Mouse (Mus musculus): Measurements from ENCODE around the gene Grm6.
A peak's percentile ranks its signal among the peaks of the same experiment; 100 is the strongest.

Grm6 gene

GRCm38 (mm10) chr11:50850177-50850735 lies at the start of gene Grm6:
TSS of gene Grm6 (plus strand) at chr11:50850685.
- no peak for DNase-seq (ENCODE audit: low spot score in 2 of 2)

GRCm38 (mm10) chr11:50814233-50814632 lies 36.3 kb upstream of the Grm6 start:
- no peak for DNase-seq (ENCODE audit: low spot score in 2 of 2)

DNA sequence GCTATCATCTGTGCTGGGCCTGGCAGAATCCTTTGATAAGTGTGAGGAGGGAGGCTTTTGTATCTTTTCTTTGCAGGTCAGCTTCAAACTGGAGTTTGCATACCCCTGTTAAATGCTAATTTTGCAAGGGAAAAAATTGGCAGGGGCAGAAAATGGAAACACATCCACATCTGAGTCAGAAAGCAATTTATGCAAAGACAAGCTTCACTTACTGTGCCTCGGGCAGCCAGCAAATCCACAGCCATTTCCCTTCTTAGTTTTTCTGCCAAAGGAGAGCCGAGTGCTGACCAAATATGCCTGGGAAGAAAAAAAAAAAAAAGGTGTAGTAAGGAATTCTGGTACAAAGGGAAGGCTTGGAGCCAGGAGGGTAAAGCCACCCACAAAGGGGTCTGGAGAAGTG lies 24.3 kb upstream of the Grm6 start:
- no peak for DNase-seq (ENCODE audit: low spot score in 2 of 2)

DNA sequence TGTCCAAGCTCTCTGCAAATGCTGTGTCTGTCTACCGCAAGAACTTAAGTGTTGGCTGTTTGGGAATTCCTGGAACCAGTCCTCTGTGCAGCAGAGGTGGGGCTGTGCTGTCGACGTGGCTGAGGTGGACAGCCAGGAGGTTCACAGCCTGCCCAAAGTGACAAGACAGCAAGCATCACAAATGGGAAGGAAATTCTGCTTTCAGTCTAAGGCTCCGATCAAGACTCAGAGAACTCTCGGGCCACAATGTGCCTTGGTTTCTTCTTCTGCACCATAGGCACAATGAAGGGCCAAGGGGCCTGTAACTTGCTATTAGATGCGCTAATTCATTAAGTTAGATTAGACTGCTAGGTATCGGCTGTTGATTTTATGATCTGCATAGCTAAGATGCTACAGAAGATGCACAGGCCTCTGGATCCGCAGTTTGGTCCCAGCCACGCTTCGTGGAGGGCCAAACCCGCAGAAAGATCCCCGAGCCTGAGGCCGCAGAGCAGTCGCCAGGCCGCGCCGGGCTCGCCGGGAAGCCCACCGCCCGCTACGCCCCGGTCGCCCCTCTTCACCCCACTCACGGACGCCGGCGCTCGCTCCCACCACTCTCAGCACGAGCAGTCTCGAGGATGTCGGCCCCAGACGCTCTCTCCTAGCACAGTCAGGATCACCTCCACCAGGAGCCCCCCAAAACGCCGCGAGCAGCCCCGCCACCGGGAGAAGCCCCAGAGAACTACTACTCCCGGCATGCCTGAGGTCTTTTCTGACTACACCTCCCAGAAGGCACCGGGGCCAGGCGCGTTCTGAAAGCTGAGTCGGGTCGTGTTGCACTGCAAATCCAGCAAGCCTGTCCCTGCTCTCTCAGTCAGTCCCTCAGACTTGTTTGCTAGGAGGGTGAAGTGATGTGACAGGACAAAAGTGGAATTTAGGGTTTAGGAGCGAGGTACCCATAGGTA lies 23.2 kb upstream of the Grm6 start, which contains the start of gene Zfp354c:
TSS of gene Zfp354c (minus strand) at position 715 of the 944 bp plus-strand sequence.
- DNase-seq (ENCODE audit: low spot score in 2 of 2), result peak; percentile 94

DNA sequence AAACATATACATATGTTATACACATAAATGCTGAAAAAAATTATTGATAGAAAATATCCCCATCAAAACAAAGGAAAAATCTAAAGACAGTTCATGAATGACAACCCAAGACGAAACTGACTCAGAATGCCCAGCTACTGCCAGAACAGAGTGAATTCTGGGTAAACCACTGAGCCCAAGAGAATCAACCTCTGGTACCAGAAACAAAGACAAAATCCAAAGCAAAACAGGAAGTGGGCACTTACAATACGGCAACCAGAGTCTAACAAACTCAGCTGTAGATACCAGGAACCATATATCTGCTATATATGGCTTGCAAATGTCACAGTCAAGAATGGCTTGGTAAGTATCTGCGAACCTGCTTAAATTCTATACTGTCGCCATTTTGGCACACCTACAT lies 14.8 kb upstream of the Grm6 start:
- DNase-seq (ENCODE audit: low spot score in 2 of 2), result no peak

GRCm38 (mm10) chr11:50841023-50841735 lies 9.3 kb upstream of the Grm6 start, which contains the start of gene Zfp879:
TSS of gene Zfp879 (minus strand) at chr11:50841552.
- peak; percentile 96 to 97 for DNase-seq (ENCODE audit: low spot score in 2 of 2)

DNA sequence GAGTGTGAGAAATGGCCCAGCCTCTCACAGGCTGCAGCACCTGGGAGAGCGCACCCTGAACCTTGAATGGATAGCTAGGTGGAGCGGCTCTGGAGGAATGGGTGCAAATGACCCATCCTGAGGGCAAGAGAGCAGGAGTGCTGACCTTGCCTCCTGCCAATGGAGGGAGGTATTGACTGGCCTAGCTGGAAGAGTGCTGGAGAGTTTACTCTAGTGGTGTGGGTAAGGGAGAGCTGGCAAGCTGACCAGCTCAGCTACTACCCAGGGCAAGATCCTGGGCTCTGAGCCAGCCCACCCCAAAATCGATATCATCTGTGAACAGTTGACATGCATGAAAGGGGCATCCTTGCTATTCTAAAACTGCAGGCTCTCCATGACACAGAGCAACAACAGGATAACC lies 4.5 kb upstream of the Grm6 start:
- DNase-seq (ENCODE audit: low spot score in 2 of 2), result no peak

GRCm38 (mm10) chr11:50847047-50847446 lies 3.4 kb upstream of the Grm6 start:
- DNase-seq (ENCODE audit: low spot score in 2 of 2), result peak; percentile 36 to 42

DNA sequence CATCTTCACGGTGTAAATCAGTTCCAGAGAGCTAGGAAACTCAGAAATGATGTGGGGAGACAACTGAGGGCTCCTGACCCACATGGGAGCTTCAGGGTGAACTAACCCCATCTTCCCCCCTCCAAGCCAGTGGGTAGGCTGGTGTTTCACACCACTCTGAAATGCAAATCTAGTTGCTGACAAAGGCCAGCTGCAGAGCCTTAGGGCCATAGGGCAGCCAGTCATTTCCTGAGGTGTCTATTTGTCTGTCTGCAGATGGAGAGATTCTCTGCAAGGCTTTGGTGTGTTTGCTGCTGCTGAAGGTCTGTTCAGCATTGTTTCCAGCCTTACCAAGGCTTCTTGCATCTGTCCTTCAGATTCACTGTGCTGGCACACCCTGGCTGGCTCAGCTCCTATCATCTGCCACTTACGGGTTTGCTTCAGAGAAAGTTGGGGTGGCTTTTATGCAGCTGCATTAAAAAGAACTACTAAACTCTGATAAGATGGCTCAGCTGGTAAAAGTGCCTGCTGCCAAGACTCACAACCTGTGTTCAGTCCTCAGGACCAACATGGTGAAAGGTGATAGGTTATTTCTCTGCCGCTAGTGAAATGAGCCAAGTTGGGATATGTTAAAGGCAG lies 1.9 kb upstream of the Grm6 start:
- no peak for DNase-seq (ENCODE audit: low spot score in 2 of 2)

DNA sequence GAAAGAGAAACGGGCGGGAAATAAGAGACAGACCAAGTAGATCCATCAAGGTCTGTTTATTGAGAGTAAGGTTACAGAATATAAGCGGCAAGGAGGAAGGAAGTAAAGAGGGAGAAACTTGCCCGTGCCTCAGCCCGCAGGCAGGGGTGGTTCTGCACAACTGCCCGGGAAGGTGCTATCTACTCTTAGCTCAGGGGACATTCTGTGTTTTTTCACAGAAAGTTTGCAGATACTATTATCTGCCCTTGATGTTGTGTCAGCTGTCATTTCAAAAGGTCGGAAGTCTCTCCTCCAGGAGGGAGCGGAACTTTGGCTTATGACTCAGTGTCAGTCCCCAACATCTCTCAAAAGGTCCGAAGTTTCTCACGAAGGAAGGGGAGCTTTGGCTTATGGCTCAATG lies 1.2 kb upstream of the Grm6 start:
- no peak for DNase-seq (ENCODE audit: low spot score in 2 of 2)

- no peak for DNase-seq (ENCODE audit: low spot score in 2 of 2)
Observed at GRCm38 (mm10) chr11:50850989-50851601, 610 bp downstream of the Grm6 start.

GRCm38 (mm10) chr11:50878641-50879040 lies 28.2 kb downstream of the Grm6 start:
- no peak for DNase-seq (ENCODE audit: low spot score in 2 of 2)

DNA sequence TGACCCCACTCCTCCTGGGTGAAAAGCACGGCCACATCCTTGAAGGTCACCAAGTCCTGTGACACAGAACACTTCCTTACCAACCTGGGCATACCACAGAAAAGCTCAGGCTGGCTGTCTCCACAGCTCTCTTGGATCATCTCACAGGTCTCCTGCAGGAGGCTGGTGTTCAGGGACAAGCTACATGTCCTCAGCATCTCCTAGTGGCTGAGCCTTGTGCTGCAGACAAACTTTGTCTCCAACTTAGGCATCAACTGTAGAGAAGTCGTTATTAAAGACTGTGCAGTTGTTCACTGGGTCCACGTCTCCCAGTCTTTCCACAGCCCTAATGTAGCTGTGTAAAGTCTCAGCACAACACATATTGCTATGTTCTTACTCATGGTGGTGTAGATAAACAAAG lies 33.3 kb downstream of the Grm6 start:
- DNase-seq (ENCODE audit: low spot score in 2 of 2), result no peak

DNA sequence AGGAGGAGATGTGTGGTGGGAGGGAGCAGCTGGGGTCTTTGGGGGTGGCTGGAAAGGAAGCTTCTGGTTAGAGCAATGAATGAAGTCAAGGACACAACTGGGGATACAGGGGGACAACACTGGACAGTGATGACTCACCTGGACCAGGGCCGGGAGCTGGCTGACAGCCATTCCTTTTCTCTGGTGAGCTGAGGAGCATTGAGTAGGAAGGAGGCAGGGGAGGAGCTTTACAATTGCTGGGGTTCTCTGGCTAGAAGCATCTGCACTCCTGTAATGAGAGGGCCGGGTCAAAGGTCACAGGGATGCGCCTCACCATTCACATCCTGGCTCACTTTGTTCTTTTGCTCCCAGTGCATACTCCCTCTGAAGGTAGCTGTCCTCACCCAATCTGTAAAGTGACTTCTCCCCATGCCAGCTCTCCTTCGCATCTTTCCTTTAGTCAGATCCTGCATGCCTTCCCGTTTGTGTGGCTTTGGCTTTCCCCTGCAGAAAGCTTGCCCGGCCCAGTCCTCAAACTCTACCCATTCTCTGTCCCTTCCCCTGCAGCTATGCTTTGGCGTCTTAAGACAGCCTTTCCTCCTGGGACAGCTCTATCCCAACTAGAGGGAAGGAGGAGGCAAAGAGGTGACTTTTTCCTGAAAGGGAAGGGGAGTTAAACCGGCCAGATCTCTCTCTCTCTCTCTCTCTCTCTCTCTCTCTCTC lies 35.9 kb downstream of the Grm6 start:
- peak; percentile 38 to 50 for DNase-seq (ENCODE audit: low spot score in 2 of 2)

DNA sequence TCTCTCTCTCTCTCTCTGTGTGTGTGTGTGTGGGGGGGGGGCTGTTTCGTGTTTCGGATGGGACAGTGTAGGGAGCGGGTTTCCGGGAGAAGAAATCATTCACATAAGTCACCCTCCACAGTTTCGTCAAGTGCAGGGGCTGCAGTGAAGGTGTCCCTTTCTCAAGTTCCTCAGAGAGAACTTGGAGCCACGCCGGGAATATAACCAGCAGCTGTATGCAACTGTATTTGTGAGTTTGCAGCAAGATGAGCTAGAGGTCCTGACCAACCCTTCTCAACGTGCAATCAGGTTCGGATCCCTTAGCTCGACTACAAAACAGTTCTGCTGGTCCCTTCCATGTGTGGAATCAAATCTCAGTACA lies 36.4 kb downstream of the Grm6 start:
- DNase-seq (ENCODE audit: low spot score in 2 of 2), result peak; percentile 36 to 44

- DNase-seq (ENCODE audit: low spot score in 2 of 2), result peak; percentile 95 to 97
Observed at GRCm38 (mm10) chr11:50887390-50888128, 37.1 kb downstream of the Grm6 start, which contains the start of gene Zfp454. TSS of gene Zfp454 (minus strand) at chr11:50887651.

DNA sequence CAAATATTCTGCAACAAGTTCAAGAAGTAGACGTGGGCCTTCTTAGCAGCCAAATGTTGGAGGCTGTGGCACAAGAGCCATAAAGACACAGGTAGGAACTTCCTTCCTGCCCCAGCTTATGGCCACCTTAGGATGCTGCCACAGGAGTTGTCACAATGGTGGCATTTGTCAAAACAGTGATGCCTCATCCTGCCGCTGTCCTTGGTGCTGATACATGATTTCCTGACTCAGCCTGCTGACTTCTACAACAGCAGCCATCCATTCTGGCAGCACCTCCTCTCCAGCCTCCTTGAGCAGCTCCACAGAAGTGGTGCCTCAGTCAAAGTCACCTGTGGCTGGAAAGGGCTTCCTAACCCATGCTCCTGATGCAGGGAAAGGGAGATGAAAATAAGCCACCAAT lies 42.0 kb downstream of the Grm6 start:
- no peak for DNase-seq (ENCODE audit: low spot score in 2 of 2)

DNA sequence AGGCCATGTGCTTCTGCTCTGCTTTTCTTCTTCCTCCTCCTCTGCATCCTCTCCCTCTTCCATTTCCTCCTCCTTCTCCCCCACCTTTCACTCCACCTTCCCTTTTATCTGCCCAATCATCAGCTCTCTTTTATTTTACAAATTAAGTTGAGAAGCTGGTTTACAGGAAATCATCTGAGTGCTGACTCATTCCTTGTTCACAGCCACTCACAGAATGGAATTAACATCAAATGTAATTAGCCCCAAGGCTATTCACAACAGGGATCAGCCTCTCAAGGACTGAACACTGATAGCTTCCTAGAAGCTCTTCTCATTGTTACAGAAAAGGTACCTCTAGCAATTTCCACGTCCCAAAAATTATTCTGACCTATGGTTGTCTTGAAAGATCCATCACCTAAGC lies 46.9 kb downstream of the Grm6 start:
- no peak for DNase-seq (ENCODE audit: low spot score in 2 of 2)

DNA sequence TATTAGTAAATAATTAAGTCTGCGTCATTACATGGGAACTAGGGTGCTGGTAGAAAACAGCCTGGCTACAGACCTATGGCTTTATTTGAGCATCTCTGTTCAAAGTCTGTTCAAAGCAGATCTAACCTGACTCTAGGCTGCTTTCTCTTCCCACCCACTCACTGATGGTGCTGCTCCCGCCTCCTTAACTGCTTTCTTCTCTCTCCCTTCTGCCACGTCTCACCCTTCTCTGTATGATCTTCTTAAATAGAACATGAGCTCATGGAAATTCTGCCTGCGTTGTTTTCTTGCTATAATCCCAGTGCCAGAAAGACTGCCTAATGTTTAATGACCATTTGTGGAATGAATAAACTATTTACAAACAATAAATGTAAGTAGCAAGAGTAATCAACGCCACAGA lies 57.7 kb downstream of the Grm6 start:
- peak in 1 of 2 experiments; percentile 46 for DNase-seq (ENCODE audit: low spot score in 2 of 2)

- no peak for DNase-seq (ENCODE audit: low spot score in 2 of 2)
Observed at GRCm38 (mm10) chr11:50913301-50913700, 62.8 kb downstream of the Grm6 start.
